Mouse (Mus musculus) intestine, embryonic 16.5 days (tissue): Measurements from ENCODE around the gene Cuedc1. TPM values are rescaled to one million over a fixed set of nuclear protein-coding genes. Genes with fewer than 3 reads are reported as not detected.

Experiments
- ATAC-seq: fragments of 200-750 bp; cut with Nextera tagmentation; 2 replicates; pipeline ENCODE4 v1.8.0; 2017; ENCODE audit warnings: moderate TSS enrichment, moderate library complexity
- H3K27ac ChIP-seq: fragments of 300-500 bp; sonication (generic); 2 replicates; pipeline ENCODE4 v1.5.1; 2014; ENCODE audit warnings: mild to moderate bottlenecking, low read length
- H3K27me3 ChIP-seq: fragments of 300-500 bp; sonication (generic); replicated peaks from 2 replicates; pipeline ENCODE4 v1.6.1; 2014; ENCODE audit warnings: low read length, control low read depth, mixed read lengths; ENCODE audit not compliant: control insufficient read depth, insufficient read depth
- H3K36me3 ChIP-seq: fragments of 300-500 bp; sonication (generic); 2 replicates; pipeline ENCODE4 v1.6.1; 2014; ENCODE audit warnings: low read length, control low read depth; ENCODE audit not compliant: control insufficient read depth, insufficient read depth
- H3K4me1 ChIP-seq: fragments of 300-500 bp; sonication (generic); 2 replicates; pipeline ENCODE4 v1.6.1; 2014; ENCODE audit warnings: low read length, control low read depth, mixed read lengths; ENCODE audit not compliant: control insufficient read depth, insufficient read depth
- H3K4me2 ChIP-seq: fragments of 300-500 bp; sonication (generic); 2 replicates; pipeline ENCODE4 v1.6.1; 2014; ENCODE audit warnings: low read depth, low read length, control low read depth
- H3K4me3 ChIP-seq: fragments of 300-500 bp; sonication (generic); 2 replicates; pipeline ENCODE4 v1.5.1; 2014; ENCODE audit warnings: mild to moderate bottlenecking, low read length
- H3K9ac ChIP-seq: fragments of 300-500 bp; sonication (generic); 2 replicates; pipeline ENCODE4 v1.6.1; 2014; ENCODE audit warnings: low read depth, low read length
- H3K9me3 ChIP-seq: fragments of 300-500 bp; sonication (generic); 2 replicates; pipeline ENCODE4 v1.6.1; 2016; ENCODE audit warnings: low read length, control low read depth; ENCODE audit not compliant: control insufficient read depth
- WGBS: fragments of 180-500 bp; shearing (Covaris S2); extraction: QIAGEN DNeasy Blood & Tissue Kit; methylation state at CpG from one replicate; pipeline ENCODE4 v1.1.7; 2014; 5-methylcytosine and 5-hydroxymethylcytosine counted together
- polyA plus RNA-seq: library from polyadenylated mRNA; unstranded; fragments of >200 nt; fragmentation: Nextera tagmentation; extraction: Ambion mirVana; gene quantifications from 2 replicates; pipeline ENCODE4 v1.2.1, GENCODE M21; 2015

The Cuedc1 gene
- 8.0 and 8.5 TPM in 2 replicates for polyA plus RNA-seq

DNA sequence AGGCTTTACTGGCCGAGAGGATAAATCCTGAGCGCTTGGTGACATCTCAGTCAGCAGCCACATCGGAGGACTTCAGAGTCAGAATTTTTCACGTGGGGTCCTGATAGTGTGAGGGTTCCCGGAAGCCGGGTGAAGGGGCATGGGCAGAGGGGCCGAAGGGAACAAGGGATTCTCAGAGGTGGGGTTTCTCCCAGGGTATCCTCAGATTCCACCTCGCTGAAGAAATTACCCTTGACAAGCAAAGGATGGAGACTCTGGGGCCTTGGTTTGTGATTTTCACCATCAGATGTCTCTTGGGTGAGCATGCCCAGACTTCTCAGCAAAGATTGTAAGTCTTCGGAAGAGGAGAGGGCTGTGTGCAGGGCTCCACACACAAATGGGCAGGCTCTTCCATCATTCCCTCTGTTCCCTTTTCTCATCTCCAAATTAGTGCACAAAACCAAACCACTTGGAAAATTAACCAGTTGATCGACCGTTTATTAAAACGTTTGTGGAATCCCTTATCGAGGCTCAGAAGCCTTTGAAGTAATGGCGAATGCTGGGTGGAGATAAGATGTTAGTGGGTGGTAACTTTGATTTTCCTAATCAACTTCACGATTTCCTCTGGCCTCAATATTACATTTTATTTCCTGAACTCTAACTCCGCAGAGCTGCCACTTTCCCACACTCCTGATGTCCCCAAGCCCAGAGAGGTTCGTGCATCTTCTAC, at the start of gene Cuedc1:
Gene Cuedc1, plus strand, starts transcription at position 38 of the 709 bp plus-strand sequence.
- H3K4me2 ChIP-seq: peak within 1 kb of the TSS; percentile 95
- no peak for ATAC-seq
- 33% methylated on average over 17 of the region's 17 CpGs for WGBS
- H3K9ac ChIP-seq: peak within 1 kb of the TSS; percentile 89
- peaks cover 15% of the 10 kb centered on the region; the same call in 1 of the 2 replicates for H3K4me1 ChIP-seq
- peak within 1 kb of the TSS; percentile 78 for H3K4me3 ChIP-seq
- no peaks in the 10 kb centered on the region for H3K9me3 ChIP-seq
- no peaks in the 10 kb centered on the region for H3K36me3 ChIP-seq
- H3K27ac ChIP-seq: peak within 1 kb of the TSS; percentile 91
- H3K27me3 ChIP-seq: no peaks in the 10 kb centered on the region

DNA sequence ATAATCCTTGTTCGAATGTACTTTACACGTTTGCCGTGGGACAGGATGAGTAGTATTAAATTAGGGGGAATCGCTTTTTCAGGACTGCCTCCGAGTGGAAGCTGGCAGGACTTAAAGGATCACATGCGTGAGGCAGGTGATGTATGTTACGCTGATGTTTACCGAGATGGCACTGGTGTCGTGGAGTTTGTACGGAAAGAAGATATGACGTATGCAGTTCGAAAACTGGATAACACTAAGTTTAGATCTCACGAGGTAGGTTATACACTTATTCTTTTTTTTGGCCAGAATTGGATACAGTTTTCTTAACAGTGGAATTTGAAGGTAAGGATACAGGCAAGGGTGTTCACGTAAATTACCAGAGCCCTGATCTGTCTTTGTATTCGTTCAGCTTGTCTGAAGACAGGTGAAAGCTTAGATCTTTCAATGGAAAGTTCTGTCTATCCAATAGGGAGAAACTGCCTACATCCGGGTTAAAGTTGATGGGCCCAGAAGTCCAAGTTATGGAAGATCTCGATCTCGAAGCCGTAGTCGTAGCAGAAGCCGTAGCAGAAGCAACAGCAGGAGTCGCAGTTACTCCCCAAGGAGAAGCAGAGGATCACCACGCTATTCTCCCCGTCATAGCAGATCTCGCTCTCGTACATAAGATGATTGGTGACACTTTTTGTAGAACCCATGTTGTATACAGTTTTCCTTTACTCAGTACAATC, 48.7 kb upstream of the Cuedc1 start:
- Histone ChIP-seq H3K4me3 (peak overlapping the region; percentile 97), H3K36me3 (0 out of 2 replicates have a peak, but pooled peaks cover 2% of the 10 kb centered on the region), H3K9ac (peak overlapping the region; percentile 100), H3K4me2 (peak overlapping the region; percentile 63), H3K27ac (no peak overlapping the region), H3K4me1 (peaks cover 17% of the 10 kb centered on the region), H3K9me3 (no peaks in the 10 kb centered on the region), H3K27me3 (no peaks in the 10 kb centered on the region)
- WGBS: 8% methylated on average over 26 of the region's 26 CpGs
- no peak for ATAC-seq

DNA sequence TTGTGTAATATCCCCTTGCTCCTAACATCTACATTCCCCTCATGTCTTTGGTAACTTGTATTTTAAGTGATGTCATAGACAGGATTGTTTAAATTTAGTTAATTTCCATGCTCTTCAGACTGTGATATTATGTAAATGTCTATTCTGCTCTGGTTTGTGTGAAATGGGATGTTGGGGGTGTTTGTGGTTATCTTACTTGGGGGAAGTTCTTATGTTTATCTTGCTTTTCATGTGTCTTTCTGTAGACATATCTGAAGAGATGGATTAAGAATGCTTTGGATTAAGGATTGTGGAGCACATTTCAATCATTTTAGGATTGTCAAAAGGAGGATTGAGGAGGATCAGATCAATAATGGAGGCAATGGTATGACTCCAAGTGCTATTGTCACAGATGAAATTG, 48.1 kb upstream of the Cuedc1 start:
- Histone ChIP-seq H3K4me3 (peak overlapping the region; percentile 97; the same call in 1 of the 2 replicates), H3K9me3 (no peaks in the 10 kb centered on the region), H3K36me3 (0 out of 2 replicates have a peak, but pooled peaks cover 2% of the 10 kb centered on the region), H3K4me1 (peaks cover 17% of the 10 kb centered on the region), H3K27ac (no peak overlapping the region), H3K4me2 (peak overlapping the region; percentile 63), H3K9ac (peak overlapping the region; percentile 29; the same call in 1 of the 2 replicates), H3K27me3 (no peaks in the 10 kb centered on the region)
- no peak for ATAC-seq

DNA sequence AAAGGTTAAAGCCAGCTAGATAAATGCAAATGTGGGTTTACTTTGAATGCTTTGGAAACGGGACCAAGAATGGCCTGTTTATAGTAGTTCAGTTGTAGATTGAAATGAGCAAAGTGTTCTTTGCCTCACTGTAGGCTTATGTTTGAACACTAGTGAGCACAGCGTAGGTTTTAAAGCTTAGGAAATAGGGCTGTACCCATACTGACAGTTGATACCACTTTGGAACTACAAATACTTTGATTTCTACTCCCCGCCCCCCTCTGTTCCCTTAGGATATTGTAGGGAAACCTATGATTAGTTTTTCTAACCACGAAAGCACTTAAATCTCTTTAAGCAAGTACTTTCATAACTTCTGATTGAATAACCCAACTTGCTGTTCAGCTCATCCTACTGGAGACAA, 45.2 kb upstream of the Cuedc1 start:
- H3K27ac ChIP-seq: no peak overlapping the region
- H3K4me3 ChIP-seq: no peak overlapping the region
- H3K27me3 ChIP-seq: no peaks in the 10 kb centered on the region
- H3K4me2 ChIP-seq: no peak overlapping the region
- 0 out of 2 replicates have a peak, but pooled peaks cover 2% of the 10 kb centered on the region for H3K36me3 ChIP-seq
- WGBS: 85% methylated on average over 4 of the region's 4 CpGs
- H3K9ac ChIP-seq: no peak overlapping the region
- peaks cover 10% of the 10 kb centered on the region for H3K4me1 ChIP-seq
- no peaks in the 10 kb centered on the region for H3K9me3 ChIP-seq
- no peak for ATAC-seq

DNA sequence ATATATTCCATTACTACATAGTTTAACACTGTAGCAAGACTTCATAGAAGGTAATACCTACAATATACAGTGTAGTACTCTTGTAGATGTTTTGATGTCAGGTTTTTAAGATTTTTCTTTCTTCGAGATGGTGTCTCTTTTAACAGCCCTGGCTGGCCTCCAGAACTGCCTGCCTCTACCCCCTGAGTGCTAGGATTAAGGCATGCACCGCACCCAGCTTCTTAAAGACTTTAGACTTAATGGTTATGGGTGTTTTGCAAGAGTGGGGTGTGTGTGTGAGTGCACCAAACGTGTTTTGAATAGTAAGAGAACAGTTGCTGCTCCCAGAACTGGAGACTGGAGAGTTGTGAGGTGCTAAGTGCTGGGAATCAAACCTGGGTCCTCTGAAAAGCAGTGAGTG, 44.0 kb upstream of the Cuedc1 start:
- 57% methylated on average over 3 of the region's 3 CpGs for WGBS
- Histone ChIP-seq H3K4me2 (no peak overlapping the region), H3K27ac (no peak overlapping the region)

DNA sequence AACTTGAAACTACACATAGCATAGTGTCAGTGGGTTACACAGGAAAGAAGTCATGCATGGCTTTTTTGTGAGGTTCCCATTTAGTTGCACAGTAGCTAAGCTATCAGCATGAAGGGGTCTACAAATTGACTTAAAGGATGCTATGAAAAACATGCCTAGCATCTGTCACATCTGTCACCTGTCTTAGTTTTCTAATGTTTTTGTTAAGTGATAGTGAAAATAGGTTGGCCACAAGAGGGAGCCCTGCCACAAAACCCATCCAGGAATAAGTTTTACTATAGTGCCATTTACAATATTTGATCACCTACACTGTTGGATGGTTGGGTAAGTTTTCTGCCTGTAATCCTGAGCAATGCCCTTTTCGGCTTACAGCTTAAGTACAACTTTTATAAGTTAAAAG, 43.3 kb upstream of the Cuedc1 start:
- Histone ChIP-seq H3K9ac (no peak overlapping the region), H3K27ac (no peak overlapping the region), H3K36me3 (0 out of 2 replicates have a peak, but pooled peaks cover 2% of the 10 kb centered on the region), H3K4me3 (no peak overlapping the region), H3K4me1 (peaks cover 10% of the 10 kb centered on the region), H3K9me3 (no peaks in the 10 kb centered on the region), H3K27me3 (no peaks in the 10 kb centered on the region), H3K4me2 (no peak overlapping the region)
- 74% methylated on average over 1 of the region's 1 CpGs for WGBS
- ATAC-seq: 0 out of 2 replicates have a peak, but pooled peaks have one; percentile 22

More for the DNA sequence above, 44.0 kb upstream of the Cuedc1 start:
- no peak overlapping the region for H3K9ac ChIP-seq
- no peak overlapping the region for H3K4me3 ChIP-seq
- H3K4me1 ChIP-seq: peaks cover 10% of the 10 kb centered on the region
- H3K27me3 ChIP-seq: no peaks in the 10 kb centered on the region
- H3K36me3 ChIP-seq: 0 out of 2 replicates have a peak, but pooled peaks cover 2% of the 10 kb centered on the region
- 0 out of 2 replicates have a peak, but pooled peaks have one; percentile 22 for ATAC-seq
- H3K9me3 ChIP-seq: no peaks in the 10 kb centered on the region

DNA sequence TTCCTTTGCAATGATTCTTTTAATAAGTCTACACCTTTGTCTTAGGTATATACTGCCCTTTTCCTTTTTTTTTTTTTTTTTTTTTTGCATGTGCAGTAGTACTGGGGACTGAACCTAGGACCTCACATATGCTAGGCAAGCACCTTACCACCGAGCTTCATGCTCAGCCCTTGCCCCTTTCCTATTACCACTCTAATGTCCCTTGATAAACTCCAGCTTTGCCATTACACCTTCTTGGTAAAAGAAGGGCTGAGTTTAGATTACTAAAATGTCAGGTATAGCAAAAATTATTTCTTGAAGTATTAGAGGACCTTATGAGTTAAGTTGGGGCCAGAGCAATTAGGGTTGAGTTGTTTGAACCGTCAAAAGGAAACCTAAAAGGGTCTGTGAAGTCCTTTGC, 42.1 kb upstream of the Cuedc1 start:
- Histone ChIP-seq H3K4me1 (peaks cover 4% of the 10 kb centered on the region; the same call in 1 of the 2 replicates), H3K27me3 (no peaks in the 10 kb centered on the region), H3K4me2 (no peak overlapping the region), H3K9ac (no peak overlapping the region), H3K27ac (no peak overlapping the region), H3K4me3 (no peak overlapping the region), H3K36me3 (0 out of 2 replicates have a peak, but pooled peaks cover 2% of the 10 kb centered on the region), H3K9me3 (no peaks in the 10 kb centered on the region)
- ATAC-seq: no peak
- whole genome bisulfite sequencing: 82% methylated on average over 2 of the region's 2 CpGs

DNA sequence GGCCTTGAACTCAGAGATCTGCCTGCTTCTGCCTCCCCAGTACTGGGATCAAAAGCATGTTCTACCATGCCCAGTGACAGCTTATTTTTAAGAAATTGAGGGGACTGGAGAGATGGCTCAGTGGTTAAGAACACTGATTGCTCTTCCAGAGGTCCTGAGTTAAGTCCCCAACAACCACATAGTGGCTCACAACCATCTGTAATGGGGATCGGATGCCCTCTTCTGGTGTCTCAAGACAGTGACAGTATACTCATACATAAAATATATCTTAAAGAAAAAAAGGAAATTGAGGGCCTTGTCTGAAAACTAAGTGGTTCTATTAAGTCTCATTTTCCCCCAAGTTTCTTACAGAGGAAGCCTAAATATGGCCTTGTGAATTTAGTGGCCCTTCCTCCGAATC, 40.1 kb upstream of the Cuedc1 start:
- H3K4me3 ChIP-seq: no peak overlapping the region
- no peaks in the 10 kb centered on the region for H3K4me1 ChIP-seq
- WGBS: 74% methylated on average over 2 of the region's 2 CpGs
- no peaks in the 10 kb centered on the region for H3K27me3 ChIP-seq
- H3K36me3 ChIP-seq: no peaks in the 10 kb centered on the region
- H3K27ac ChIP-seq: no peak overlapping the region
- no peaks in the 10 kb centered on the region for H3K9me3 ChIP-seq
- no peak overlapping the region for H3K4me2 ChIP-seq
- H3K9ac ChIP-seq: no peak overlapping the region
- ATAC-seq: no peak

DNA sequence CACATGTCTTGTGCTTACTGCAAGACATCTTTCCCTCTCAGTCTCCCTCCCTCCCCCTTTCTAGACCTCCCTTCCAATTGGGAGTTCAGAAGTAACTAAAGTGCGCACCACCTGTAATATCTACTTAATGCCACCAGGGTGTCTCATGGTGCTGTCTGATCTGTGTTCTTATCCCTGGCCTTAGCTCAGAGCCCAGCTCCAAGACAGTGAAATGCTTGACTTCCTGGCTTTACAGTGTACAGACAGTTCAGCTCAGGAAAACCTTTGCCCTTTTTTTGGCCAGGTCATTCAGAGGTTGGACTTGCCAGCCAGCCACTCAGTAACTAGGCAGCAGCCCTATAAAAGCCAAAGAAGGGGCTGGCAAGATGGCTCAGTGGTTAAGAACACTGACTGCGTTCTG, 38.7 kb upstream of the Cuedc1 start:
- Histone ChIP-seq H3K27ac (no peak overlapping the region), H3K4me2 (no peak overlapping the region), H3K27me3 (no peaks in the 10 kb centered on the region), H3K9ac (no peak overlapping the region), H3K4me3 (no peak overlapping the region), H3K36me3 (no peaks in the 10 kb centered on the region), H3K9me3 (no peaks in the 10 kb centered on the region), H3K4me1 (no peaks in the 10 kb centered on the region)
- ATAC-seq: peak; percentile 82
- 51% methylated on average over 2 of the region's 2 CpGs for WGBS
